ENCODE assay signal across 8 mouse cellular contexts in the genomic region with DNA sequence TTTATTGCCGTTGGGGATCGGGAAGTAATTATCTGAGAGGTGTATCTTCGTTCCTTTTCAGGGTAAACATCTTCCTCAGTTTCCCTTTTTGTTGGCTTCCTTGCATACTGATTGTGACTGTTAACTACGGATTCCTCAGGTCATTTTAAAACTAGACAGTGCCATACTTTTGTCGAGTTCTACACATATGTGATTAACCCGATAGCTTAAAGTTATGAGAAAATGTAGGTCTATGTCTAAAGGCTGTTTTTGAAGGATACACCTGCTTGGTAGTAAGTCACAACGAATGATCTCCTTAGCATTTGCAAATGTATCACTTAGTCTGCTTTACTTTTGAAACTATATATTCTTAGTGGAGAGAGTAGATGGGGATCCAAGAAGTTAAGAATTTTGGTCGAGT. TPM values are rescaled to one million over a fixed set of nuclear protein-coding genes. Genes with fewer than 3 reads are reported as not detected.
DNase-seq lines count a peak whose midpoint lies in the region; ATAC-seq lines count a peak whose summit lies in the region.

No protein-coding gene starts in this region.

- peaks cover 41% of the 10 kb centered on the region for H3K27me3 ChIP-seq in heart, embryonic 11.5 days (ENCODE audit: control insufficient read depth, insufficient read depth, low read length)
- H3K27me3 ChIP-seq in midbrain, embryonic 11.5 days (ENCODE audit: control insufficient read depth, insufficient read depth, low read length): peaks cover 39% of the 10 kb centered on the region
- H3K27me3 ChIP-seq in midbrain, embryonic 16.5 days (ENCODE audit: control insufficient read depth, insufficient read depth, low read depth, low read length): peaks cover 35% of the 10 kb centered on the region
- peaks cover 49% of the 10 kb centered on the region for H3K27me3 ChIP-seq in limb, embryonic 10.5 days (ENCODE audit: low read depth, poor library complexity, severe bottlenecking)
- peaks cover 14% of the 10 kb centered on the region; the same call in 1 of the 2 replicates for H3K27me3 ChIP-seq in stomach, embryonic 16.5 days (ENCODE audit: control insufficient read depth, insufficient read depth, low read length)

- no peak for DNase-seq in heart, postnatal 14 days
- DNase-seq in midbrain, embryonic 11.5 days (ENCODE audit: low spot score, missing footprints): peak; percentile 89
- no peak for DNase-seq in limb, embryonic 10.5 days (ENCODE audit: low spot score)
- no peak for DNase-seq in spleen, postnatal 14 days (ENCODE audit: low spot score in 2 of 2)
- no peak for DNase-seq in right cerebral cortex, postnatal 10 days (ENCODE audit: low spot score in 2 of 2)

- H3K4me2 ChIP-seq in heart, embryonic 11.5 days: peak overlapping the region; percentile 96; the same call in 1 of the 2 replicates
- H3K4me2 ChIP-seq in midbrain, embryonic 11.5 days: no peak overlapping the region
- H3K4me2 ChIP-seq in midbrain, embryonic 16.5 days (ENCODE audit: low read length): no peak overlapping the region
- H3K4me2 ChIP-seq in stomach, embryonic 16.5 days (ENCODE audit: low read depth, low read length): peak overlapping the region; percentile 96

- no peaks in the 10 kb centered on the region for H3K36me3 ChIP-seq in heart, embryonic 11.5 days (ENCODE audit: control insufficient read depth, insufficient read depth, low read length)
- H3K36me3 ChIP-seq in midbrain, embryonic 11.5 days (ENCODE audit: control insufficient read depth, insufficient read depth, low read length): no peaks in the 10 kb centered on the region
- H3K36me3 ChIP-seq in midbrain, embryonic 16.5 days (ENCODE audit: control insufficient read depth, insufficient read depth, low read length): no peaks in the 10 kb centered on the region
- 0 out of 2 replicates have a peak, but pooled peaks cover 2% of the 10 kb centered on the region for H3K36me3 ChIP-seq in limb, embryonic 10.5 days
- peaks cover 5% of the 10 kb centered on the region for H3K36me3 ChIP-seq in stomach, embryonic 16.5 days (ENCODE audit: control insufficient read depth, insufficient read depth, low read length)

- H3K4me1 ChIP-seq in heart, embryonic 11.5 days (ENCODE audit: control insufficient read depth, insufficient read depth, low read length): peaks cover 4% of the 10 kb centered on the region; the same call in 1 of the 2 replicates
- H3K4me1 ChIP-seq in midbrain, embryonic 11.5 days (ENCODE audit: control insufficient read depth, insufficient read depth, low read length): no peaks in the 10 kb centered on the region
- peaks cover 14% of the 10 kb centered on the region; the same call in 1 of the 2 replicates for H3K4me1 ChIP-seq in midbrain, embryonic 16.5 days (ENCODE audit: control insufficient read depth, insufficient read depth, low read length)
- peaks cover 32% of the 10 kb centered on the region for H3K4me1 ChIP-seq in limb, embryonic 10.5 days
- H3K4me1 ChIP-seq in stomach, embryonic 16.5 days (ENCODE audit: control insufficient read depth, insufficient read depth, low read length): peaks cover 13% of the 10 kb centered on the region

- no peak overlapping the region for H3K27ac ChIP-seq in heart, embryonic 11.5 days (ENCODE audit: low read depth, low read length)
- H3K27ac ChIP-seq in midbrain, embryonic 11.5 days (ENCODE audit: low read depth, low read length): no peak overlapping the region
- H3K27ac ChIP-seq in midbrain, embryonic 16.5 days (ENCODE audit: low read length): no peak overlapping the region
- H3K27ac ChIP-seq in limb, embryonic 10.5 days: no peak overlapping the region
- H3K27ac ChIP-seq in stomach, embryonic 16.5 days (ENCODE audit: low read length): no peak overlapping the region

- intact Hi-C loops in heart, postnatal 14 days (cut with DNase I): no loop called here

- no peak for ATAC-seq in heart, embryonic 11.5 days (replicated peaks; ENCODE audit: insufficient number of reproducible peaks, low FRiP score, low TSS enrichment)
- ATAC-seq in midbrain, embryonic 11.5 days (ENCODE audit: low FRiP score): no peak
- no peak for ATAC-seq in midbrain, embryonic 16.5 days
- ATAC-seq in stomach, embryonic 16.5 days (ENCODE audit: insufficient read depth, low FRiP score): no peak

- 26% methylated on average over 8 of the region's 8 CpGs for WGBS in heart, embryonic 11.5 days (ENCODE audit: insufficient replicate concordance)
- WGBS in midbrain, embryonic 11.5 days: 24% methylated on average over 8 of the region's 8 CpGs
- whole genome bisulfite sequencing in midbrain, embryonic 16.5 days: 29% methylated on average over 8 of the region's 8 CpGs
- WGBS in limb, embryonic 10.5 days: 27% methylated on average over 8 of the region's 8 CpGs
- 20% methylated on average over 8 of the region's 8 CpGs for WGBS in stomach, embryonic 16.5 days

- H3K4me3 ChIP-seq in heart, embryonic 11.5 days (ENCODE audit: low read depth, low read length): no peak overlapping the region
- no peak overlapping the region for H3K4me3 ChIP-seq in midbrain, embryonic 11.5 days (ENCODE audit: low read depth, low read length)
- H3K4me3 ChIP-seq in midbrain, embryonic 16.5 days (ENCODE audit: low read depth, low read length): no peak overlapping the region
- peak overlapping the region; percentile 73 for H3K4me3 ChIP-seq in limb, embryonic 10.5 days
- H3K4me3 ChIP-seq in stomach, embryonic 16.5 days (replicated peaks; ENCODE audit: low read length): peak overlapping the region; percentile 69

- no peaks in the 10 kb centered on the region for H3K9me3 ChIP-seq in heart, embryonic 11.5 days (replicated peaks; ENCODE audit: control insufficient read depth, low read length)
- H3K9me3 ChIP-seq in midbrain, embryonic 11.5 days (ENCODE audit: control insufficient read depth, low read length): no peaks in the 10 kb centered on the region
- H3K9me3 ChIP-seq in midbrain, embryonic 16.5 days (replicated peaks; ENCODE audit: control insufficient read depth, low read length, poor library complexity, severe bottlenecking): no peaks in the 10 kb centered on the region
- no peaks in the 10 kb centered on the region for H3K9me3 ChIP-seq in limb, embryonic 10.5 days (replicated peaks)
- H3K9me3 ChIP-seq in stomach, embryonic 16.5 days (replicated peaks; ENCODE audit: control insufficient read depth, low read length): no peaks in the 10 kb centered on the region

- H3K9ac ChIP-seq in heart, embryonic 11.5 days (ENCODE audit: low read depth, low read length): no peak overlapping the region
- H3K9ac ChIP-seq in midbrain, embryonic 11.5 days (ENCODE audit: low read length): no peak overlapping the region
- H3K9ac ChIP-seq in midbrain, embryonic 16.5 days (ENCODE audit: low read depth, low read length): no peak overlapping the region
- H3K9ac ChIP-seq in stomach, embryonic 16.5 days (ENCODE audit: low read length): no peak overlapping the region; the same call in 1 of the 2 replicates

RNA-seq across cellular contexts. Expression of gene Cpm, which starts 0.9 kb away (rescaled TPM):
- polyA plus RNA-seq in heart, embryonic 11.5 days (2014; fragmentation: Nextera tagmentation; extraction: Ambion mirVana): 2.5 and 4.1 TPM in 2 replicates
- 1 to 10 TPM; 5.1 to 5.3 TPM for total RNA-seq in heart, postnatal 14 days (2021)
- polyA plus RNA-seq in midbrain, embryonic 11.5 days (2014; fragmentation: Nextera tagmentation; extraction: Ambion mirVana): 5.5 and 6.2 TPM in 2 replicates
- polyA plus RNA-seq in midbrain, embryonic 16.5 days (2015; fragmentation: Nextera tagmentation; extraction: Ambion mirVana): 13.5 and 14.3 TPM in 2 replicates
- 22.5 and 31.5 TPM in 2 replicates for polyA plus RNA-seq in limb, embryonic 10.5 days (2016; fragmentation: Nextera tagmentation; extraction: Ambion mirVana)
- 74.0 and 88.1 TPM in 2 replicates for polyA plus RNA-seq in stomach, embryonic 16.5 days (2015; fragmentation: Nextera tagmentation; extraction: Ambion mirVana)

Comparison
In these comparisons a context has a peak if more than half of its experiments do, and no peak if none do; other contexts are left out.
1. H3K4me2 ChIP-seq: peak in heart, embryonic 11.5 days (single experiment) and stomach, embryonic 16.5 days (single experiment); none in midbrain, embryonic 11.5 days (single experiment) and midbrain, embryonic 16.5 days (single experiment).
2. H3K4me3 ChIP-seq: peak in limb, embryonic 10.5 days (single experiment) and stomach, embryonic 16.5 days (single experiment); none in heart, embryonic 11.5 days (single experiment), midbrain, embryonic 11.5 days (single experiment) and midbrain, embryonic 16.5 days (single experiment).